Mouse (Mus musculus): ENCODE results near the gene Sgca.
A peak's percentile ranks its signal among the peaks of the same experiment; 100 is the strongest.

The Sgca gene

DNA sequence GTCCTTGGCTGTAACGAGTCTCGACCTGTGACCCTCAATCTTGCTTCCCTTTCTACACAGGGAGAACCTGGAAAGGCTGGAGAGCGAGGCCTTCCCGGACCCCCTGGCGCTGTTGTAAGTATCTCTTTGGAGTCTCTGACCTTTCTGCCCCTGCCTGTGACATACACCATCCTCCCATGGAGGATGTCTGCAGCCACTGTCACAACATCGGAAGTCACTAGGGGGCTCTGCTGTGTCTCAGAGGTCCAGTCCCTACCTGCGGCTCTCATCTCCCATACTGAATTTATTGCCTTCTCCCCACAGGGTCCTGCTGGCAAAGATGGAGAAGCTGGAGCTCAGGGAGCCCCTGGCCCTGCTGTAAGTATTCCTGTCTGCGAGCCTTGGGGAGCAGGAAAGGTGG is 31.8 kb downstream of the Sgca start:
- DNase-seq (ENCODE audit: low spot score in 2 of 2) = no peak

- no peak for DNase-seq (ENCODE audit: low spot score in 2 of 2)
Measured at GRCm38 (mm10) chr11:94943054-94943453, 33.1 kb downstream of the Sgca start.

- DNase-seq (ENCODE audit: low spot score in 2 of 2) = no peak
Measured at GRCm38 (mm10) chr11:94942282-94943023, 33.7 kb downstream of the Sgca start.

DNA sequence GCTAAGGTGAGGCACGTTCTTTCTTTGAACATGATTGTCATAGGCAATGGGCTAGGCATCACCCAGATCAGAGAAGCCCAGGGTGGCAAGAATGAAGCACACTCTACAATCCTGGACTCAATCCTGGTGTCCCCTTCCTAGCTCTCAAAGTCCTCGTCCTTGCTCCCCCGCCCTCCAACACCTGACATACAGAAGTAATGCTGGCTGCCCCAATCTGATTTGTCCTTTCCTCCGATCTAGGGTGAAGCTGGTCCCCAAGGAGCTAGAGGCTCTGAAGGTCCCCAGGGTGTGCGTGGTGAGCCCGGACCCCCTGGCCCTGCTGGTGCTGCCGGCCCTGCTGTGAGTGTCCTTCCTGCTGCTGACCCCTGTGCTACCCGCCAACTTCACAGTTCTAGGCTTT is 34.4 kb downstream of the Sgca start:
- no peak for DNase-seq (ENCODE audit: low spot score in 2 of 2)

- DNase-seq (ENCODE audit: low spot score in 2 of 2) = no peak
Measured at GRCm38 (mm10) chr11:94941121-94941520, 35.0 kb downstream of the Sgca start.

DNA sequence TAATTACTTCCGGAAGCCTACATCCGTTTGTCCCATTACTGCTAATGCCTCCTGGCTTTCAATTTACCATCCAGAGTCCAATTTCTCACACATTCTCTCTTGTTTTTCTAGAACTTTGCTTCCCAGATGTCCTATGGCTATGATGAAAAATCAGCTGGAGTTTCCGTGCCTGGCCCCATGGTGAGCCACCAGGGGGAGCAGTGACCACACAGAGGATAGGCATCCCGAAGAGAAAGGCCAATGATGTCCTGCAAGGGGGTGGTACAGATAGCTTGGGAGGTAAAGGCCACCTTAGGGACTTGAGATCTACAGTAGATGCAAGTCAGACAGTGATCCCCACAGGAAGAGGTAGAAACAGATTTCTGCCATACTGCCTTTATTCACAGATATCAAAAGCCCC is 36.8 kb downstream of the Sgca start:
- DNase-seq (ENCODE audit: low spot score in 2 of 2) = peak in 1 of 2 experiments; percentile 60

DNA sequence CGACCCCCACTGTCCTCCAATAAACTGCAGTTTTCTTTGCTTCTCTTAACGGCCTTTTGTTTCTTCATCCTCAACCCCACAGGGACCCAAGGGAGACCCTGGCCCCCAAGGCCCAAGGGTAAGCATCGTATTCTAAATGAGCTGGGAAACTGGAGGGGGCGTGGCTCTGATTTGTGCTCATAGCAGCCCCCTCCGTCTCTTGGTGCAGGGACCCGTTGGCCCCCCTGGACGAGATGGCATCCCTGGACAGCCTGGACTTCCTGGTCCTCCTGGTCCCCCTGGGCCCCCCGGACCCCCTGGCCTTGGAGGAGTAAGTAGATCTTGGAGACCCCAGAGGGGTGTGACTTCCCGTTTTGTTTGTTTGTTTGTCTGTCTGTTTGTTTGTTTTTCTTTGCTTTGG is 37.8 kb downstream of the Sgca start:
- DNase-seq (ENCODE audit: low spot score in 2 of 2) = no peak

DNA sequence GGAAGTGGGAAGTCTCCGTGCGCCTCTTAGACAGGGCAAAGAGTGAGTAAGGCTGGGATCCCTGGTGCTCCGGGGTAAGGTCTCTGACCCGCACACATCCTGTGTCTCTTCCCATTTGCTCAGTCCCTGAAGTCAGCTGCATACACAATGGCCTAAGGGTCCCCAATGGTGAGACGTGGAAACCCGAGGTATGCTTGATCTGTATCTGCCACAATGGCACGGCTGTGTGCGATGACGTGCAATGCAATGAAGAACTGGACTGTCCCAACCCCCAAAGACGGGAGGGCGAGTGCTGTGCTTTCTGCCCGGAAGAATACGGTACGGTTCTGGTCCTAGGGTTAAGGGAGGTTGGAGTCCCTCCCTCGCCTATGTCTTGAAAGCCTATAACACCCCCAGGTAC is 38.3 kb downstream of the Sgca start:
- DNase-seq (ENCODE audit: low spot score in 2 of 2) = no peak

DNA sequence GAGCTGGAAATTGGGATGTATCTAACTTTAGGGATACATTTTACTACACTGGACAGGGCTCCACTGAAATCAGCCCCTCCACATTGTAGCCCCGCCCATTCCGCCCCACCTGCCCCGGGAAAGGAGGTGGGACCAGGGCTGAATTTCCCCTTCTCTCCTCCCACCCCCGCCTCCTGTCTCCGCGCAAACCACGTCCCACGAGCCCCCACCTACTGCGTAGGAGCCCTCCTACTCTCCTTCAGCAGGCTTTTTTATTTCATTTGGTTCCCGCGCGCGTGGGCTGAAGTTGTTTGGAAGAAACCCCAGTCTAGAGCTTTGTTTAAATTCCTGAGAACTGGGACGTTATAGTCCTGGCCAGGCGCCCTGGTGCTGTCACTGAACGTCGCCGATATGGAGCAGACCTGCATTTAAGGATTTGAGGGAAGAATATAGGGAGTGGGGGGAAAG is 38.8 kb downstream of the Sgca start:
- DNase-seq (ENCODE audit: low spot score in 2 of 2) = peak in 1 of 2 experiments; percentile 64

- DNase-seq (ENCODE audit: low spot score in 2 of 2) = peak; percentile 82 to 84
Measured at GRCm38 (mm10) chr11:94936851-94937295, 39.3 kb downstream of the Sgca start.

DNA sequence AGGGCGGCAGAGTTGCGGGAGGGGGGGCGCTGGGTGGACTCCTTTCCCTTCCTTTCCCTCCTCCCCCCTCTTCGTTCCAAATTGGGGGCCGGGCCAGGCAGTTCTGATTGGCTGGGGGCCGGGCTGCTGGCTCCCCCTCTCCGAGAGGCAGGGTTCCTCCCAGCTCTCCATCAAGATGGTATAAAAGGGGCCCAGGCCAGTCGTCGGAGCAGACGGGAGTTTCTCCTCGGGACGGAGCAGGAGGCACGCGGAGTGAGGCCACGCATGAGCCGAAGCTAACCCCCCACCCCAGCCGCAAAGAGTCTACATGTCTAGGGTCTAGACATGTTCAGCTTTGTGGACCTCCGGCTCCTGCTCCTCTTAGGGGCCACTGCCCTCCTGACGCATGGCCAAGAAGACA is 40.1 kb downstream of the Sgca start, which contains the start of gene Col1a1:
Gene Col1a1, plus strand, starts transcription at position 180 of the 400 bp plus-strand sequence.
- peak in 1 of 2 experiments; percentile 81 for DNase-seq (ENCODE audit: low spot score in 2 of 2)

- no peak for DNase-seq (ENCODE audit: low spot score in 2 of 2)
Measured at GRCm38 (mm10) chr11:94934526-94934925, 41.6 kb downstream of the Sgca start.

- DNase-seq (ENCODE audit: low spot score in 2 of 2) = no peak
Measured at GRCm38 (mm10) chr11:94933584-94933983, 42.5 kb downstream of the Sgca start.

DNA sequence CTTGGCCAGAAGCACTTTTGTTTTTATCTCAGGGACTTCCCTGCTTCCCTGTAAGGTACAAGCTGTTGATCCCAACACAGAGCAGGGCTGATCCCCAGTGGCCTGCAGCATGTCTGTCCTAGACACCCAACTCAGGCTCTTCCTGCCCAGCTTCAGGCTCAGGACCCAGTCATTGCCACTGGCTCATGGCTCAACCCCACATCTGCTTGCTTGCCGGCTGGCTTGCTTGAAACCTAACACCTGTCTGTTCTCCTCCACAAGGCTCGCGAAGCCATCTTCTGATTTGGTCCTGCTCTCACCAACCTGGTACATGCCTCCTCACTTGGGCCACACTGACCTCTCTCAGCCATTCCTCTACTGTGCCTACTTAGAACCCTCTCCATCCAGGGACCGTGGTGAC is 46.0 kb downstream of the Sgca start:
- no peak for DNase-seq (ENCODE audit: low spot score in 2 of 2)

DNA sequence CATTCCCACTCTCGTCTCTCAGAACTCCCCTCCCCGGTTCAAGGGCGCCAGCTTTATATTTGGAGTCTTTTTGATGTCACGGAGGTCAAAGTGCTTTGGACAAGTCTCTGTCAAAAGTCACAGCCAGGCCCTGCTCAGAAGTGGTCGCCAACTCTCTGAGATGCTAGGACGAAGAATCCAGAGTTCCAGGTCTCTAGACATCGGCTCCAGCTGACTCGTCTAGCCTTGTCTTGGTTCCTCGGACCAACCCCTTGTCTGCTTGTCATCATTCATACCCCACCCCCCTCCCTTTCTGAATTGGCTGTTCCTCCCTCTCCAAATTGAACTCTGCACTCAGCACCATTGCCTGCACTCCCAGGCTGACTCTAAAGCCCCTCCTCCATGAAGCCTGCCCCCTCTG is 46.5 kb downstream of the Sgca start:
- DNase-seq (ENCODE audit: low spot score in 2 of 2) = no peak

DNA sequence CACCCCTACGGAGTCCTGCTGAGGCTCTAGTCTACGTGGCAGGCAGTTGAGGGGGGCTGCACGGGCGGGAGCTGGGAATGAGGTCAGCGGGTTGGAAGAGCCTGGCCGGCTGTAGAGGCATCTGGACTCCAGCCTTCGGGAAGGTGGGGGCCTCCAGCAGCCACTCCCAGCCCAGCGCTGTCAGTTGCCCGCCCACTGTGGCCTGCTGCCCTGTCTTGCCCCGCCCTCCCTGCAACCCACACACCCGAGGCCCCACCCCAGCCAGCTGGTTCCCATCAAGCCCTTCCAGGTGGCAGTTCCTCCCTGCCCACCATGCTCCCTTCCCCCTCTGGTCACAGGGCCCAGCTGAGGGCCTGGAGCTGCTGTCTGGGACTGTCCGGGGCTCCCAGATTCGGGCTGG is 47.3 kb downstream of the Sgca start:
- peak; percentile 58 to 88 for DNase-seq (ENCODE audit: low spot score in 2 of 2)

DNA sequence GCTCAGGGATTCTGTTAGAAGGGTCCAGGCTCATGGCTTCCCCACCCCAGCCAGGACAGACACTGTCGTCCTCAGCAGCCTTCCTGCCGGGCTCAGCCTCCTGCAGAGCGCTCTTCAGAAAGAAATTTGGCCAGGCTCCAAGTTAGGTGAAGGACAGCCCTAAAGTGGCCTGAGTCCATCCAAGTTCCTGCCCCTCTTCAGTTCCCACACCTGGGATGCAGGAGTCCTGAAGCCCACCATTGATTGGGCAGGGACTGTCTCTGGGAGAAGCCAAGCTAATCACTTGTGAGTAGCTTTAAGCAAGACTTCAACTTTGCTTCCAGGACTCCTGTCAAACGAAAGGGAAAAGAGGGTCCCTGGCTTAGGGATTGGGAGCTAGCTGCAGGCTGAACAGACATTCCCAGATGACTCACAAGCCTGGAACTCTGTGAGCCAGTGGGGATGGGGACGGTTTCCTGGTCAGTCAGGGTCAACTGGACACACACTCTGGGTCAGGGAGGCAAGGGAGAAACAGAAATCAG is 48.3 kb downstream of the Sgca start:
- no peak for DNase-seq (ENCODE audit: low spot score in 2 of 2)

DNA sequence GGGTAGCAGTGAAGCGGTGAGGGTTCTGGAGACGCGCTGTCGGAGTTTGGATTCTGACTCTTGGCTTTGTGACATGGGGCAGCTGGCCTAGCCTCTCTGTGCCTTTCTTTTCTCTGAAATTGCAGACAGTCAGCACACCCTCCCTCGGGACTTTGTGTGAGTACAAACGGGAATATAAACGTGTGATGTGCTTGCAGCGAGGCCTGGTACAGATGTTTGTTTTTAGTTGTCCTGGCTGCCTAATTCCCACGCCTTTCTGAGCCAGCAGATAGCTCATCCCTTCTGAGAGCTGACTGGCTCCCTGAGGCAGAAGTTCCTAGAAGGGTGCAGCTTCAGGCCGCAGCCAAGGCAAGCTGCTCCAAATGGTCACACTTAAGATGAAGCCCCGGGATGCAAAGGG is 49.7 kb downstream of the Sgca start:
- DNase-seq (ENCODE audit: low spot score in 2 of 2) = no peak

DNA sequence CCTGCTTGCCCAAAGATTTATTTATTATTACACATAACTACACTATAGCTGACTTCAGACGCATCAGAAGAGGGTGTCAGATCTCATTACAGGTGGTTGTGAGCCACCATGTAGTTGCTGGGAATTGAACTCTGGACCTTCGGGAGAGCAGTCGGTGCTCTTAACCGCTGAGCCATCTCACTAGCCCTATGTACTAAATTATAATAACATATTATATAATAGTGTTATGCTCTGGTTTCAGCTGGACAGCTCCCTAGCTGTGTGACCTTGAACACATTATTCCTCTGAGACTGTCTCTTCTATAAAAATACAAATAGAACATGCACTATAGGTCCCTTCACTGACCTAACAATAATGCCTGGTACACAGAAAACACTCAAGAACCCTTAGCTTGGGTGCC is 51.1 kb downstream of the Sgca start:
- DNase-seq (ENCODE audit: low spot score in 2 of 2) = no peak

DNA sequence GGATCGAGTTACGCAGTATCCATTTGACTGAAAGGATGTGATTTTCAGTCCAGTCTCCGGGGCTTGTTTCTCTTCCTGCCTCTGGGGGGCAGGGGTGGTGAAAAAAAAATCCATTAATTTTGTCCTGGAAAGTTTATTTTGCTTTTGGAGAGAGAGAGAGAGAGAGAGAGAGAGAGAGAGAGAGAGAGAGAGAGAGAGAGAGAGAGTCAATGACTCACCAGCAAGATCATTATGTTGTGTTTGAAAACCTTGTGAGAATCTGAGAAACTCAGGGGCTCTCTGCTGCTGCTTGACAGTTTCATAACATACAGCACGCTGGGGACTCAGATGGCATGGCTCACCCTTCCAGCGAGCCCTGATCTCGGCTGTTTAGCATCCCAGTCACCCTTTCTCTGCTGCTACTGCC is 55.1 kb downstream of the Sgca start:
- DNase-seq (ENCODE audit: low spot score in 2 of 2) = no peak

GRCm38 (mm10) chr11:94917717-94918116 is 58.4 kb downstream of the Sgca start:
- no peak for DNase-seq (ENCODE audit: low spot score in 2 of 2)

DNA sequence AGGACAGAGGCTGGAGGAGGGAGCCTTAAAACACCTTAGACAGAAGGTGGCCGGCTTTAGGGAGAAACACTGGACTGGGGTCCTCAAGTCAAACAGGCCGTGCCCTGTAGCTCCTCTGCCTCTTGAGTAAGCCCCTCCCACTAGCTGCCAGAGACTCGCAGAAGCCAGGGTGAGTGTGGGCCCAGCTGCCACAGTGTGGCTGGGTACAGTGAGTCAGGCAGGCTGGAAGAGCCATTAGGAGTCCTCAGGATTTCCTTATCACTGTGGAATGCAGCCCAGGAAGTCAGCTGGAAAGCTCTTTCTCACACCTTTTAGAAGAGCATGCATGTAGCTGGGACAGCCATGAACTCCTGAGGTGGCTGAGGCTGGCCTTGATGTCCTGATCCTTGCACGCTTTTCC is 59.6 kb downstream of the Sgca start:
- no peak for DNase-seq (ENCODE audit: low spot score in 2 of 2)

GRCm38 (mm10) chr11:94915675-94916403 is 60.3 kb downstream of the Sgca start:
- DNase-seq (ENCODE audit: low spot score in 2 of 2) = no peak
